Mouse (Mus musculus) liver, embryonic 11.5 days (tissue): ENCODE data around the gene Shroom1. TPM values are rescaled to one million over a fixed set of nuclear protein-coding genes. Genes with fewer than 3 reads are reported as not detected.
A peak's percentile ranks its signal among the peaks of the same experiment; 100 is the strongest.

ENCODE experiments used
- ATAC-seq: fragments of 200-750 bp; cut with Nextera tagmentation; replicated peaks from 2 replicates; pipeline ENCODE4 v1.8.0; 2017; ENCODE audit warnings: moderate number of reproducible peaks, mild to moderate bottlenecking, moderate TSS enrichment, moderate library complexity; ENCODE audit not compliant: low FRiP score
- DNase-seq: peaks from one replicate; pipeline ENCODE4 v3.0.0-alpha.2; 2017; ENCODE audit warnings: low spot score
- H3K27ac ChIP-seq: fragments of 300-500 bp; sonication (generic); 2 replicates; pipeline ENCODE4 v1.5.1; 2014; ENCODE audit warnings: mild to moderate bottlenecking, low read depth, low read length, control low read depth
- H3K27me3 ChIP-seq: fragments of 300-500 bp; sonication (generic); replicated peaks from 2 replicates; pipeline ENCODE4 v1.6.1; 2014; ENCODE audit warnings: low read length, mixed read lengths; ENCODE audit not compliant: control insufficient read depth, insufficient read depth
- H3K36me3 ChIP-seq: fragments of 300-500 bp; sonication (generic); 2 replicates; pipeline ENCODE4 v1.6.1; 2014; ENCODE audit warnings: mild to moderate bottlenecking, low read length, moderate library complexity, mixed read lengths; ENCODE audit not compliant: control insufficient read depth, insufficient read depth
- H3K4me1 ChIP-seq: fragments of 300-500 bp; sonication (generic); replicated peaks from 2 replicates; pipeline ENCODE4 v1.6.1; 2014; ENCODE audit warnings: low read length, mixed read lengths; ENCODE audit not compliant: control insufficient read depth, insufficient read depth
- H3K4me2 ChIP-seq: fragments of 300-500 bp; sonication (generic); 2 replicates; pipeline ENCODE4 v1.6.1; 2014; ENCODE audit warnings: mild to moderate bottlenecking, control low read depth, moderate library complexity
- H3K4me3 ChIP-seq: fragments of 300-500 bp; sonication (generic); 2 replicates; pipeline ENCODE4 v1.5.1; 2014; ENCODE audit warnings: low read depth, low read length, control low read depth
- H3K9ac ChIP-seq: fragments of 300-500 bp; sonication (generic); 2 replicates; pipeline ENCODE4 v1.6.1; 2014; ENCODE audit warnings: low read depth, low read length, control low read depth
- H3K9me3 ChIP-seq: fragments of 300-500 bp; sonication (generic); 2 replicates; pipeline ENCODE4 v1.6.1; 2016; ENCODE audit warnings: low read length, inconsistent platforms, mixed read lengths; ENCODE audit not compliant: control insufficient read depth
- WGBS: fragments of 180-500 bp; shearing (Covaris S2); extraction: QIAGEN DNeasy Blood & Tissue Kit; methylation state at CpG from one replicate; pipeline ENCODE4 v1.1.7; 2014; 5-methylcytosine and 5-hydroxymethylcytosine counted together
- polyA plus RNA-seq: library from polyadenylated mRNA; unstranded; fragments of >200 nt; fragmentation: Nextera tagmentation; extraction: Ambion mirVana; gene quantifications from 2 replicates; pipeline ENCODE4 v1.2.1, GENCODE M21; 2014

Gene Shroom1
- polyA plus RNA-seq, 1 experiment from 2014 or later: 2.6 TPM

- 2% methylated on average over 62 of the region's 62 CpGs for WGBS
- peak; percentile 56 for DNase-seq
- Histone ChIP-seq H3K27ac (no peak overlapping the region), H3K4me2 (peak overlapping the region; percentile 92), H3K9me3 (no peaks in the 10 kb centered on the region), H3K27me3 (peaks cover 54% of the 10 kb centered on the region), H3K4me1 (peaks cover 33% of the 10 kb centered on the region), H3K4me3 (peak overlapping the region; percentile 62), H3K36me3 (no peaks in the 10 kb centered on the region), H3K9ac (peak overlapping the region; percentile 10)
- ATAC-seq: no peak
Observed at GRCm38 (mm10) chr11:53479171-53479782, 22.3 kb downstream of the Shroom1 start.

- peak within 1 kb of the TSS; percentile 40; the same call in 1 of the 2 replicates for H3K27ac ChIP-seq
- ATAC-seq (0 out of 2 replicates have a peak, but pooled peaks have one; percentile 22), DNase-seq (peak; percentile 59)
- peak within 1 kb of the TSS; percentile 92 for H3K4me2 ChIP-seq
- no peaks in the 10 kb centered on the region for H3K9me3 ChIP-seq
- H3K4me3 ChIP-seq: peak within 1 kb of the TSS; percentile 62
- 3% methylated on average over 40 of the region's 40 CpGs for WGBS
- H3K27me3 ChIP-seq: peaks cover 49% of the 10 kb centered on the region
- no peaks in the 10 kb centered on the region for H3K36me3 ChIP-seq
- peaks cover 33% of the 10 kb centered on the region for H3K4me1 ChIP-seq
- H3K9ac ChIP-seq: peak within 1 kb of the TSS; percentile 10
Observed at GRCm38 (mm10) chr11:53479783-53480301, 22.8 kb downstream of the Shroom1 start, which contains the start of the genes Gm9945 and Sowaha. Gene Gm9945, plus strand, starts transcription at chr11:53480166. Gene Sowaha, minus strand, starts transcription at chr11:53480274.

GRCm38 (mm10) chr11:53481088-53481730, 24.2 kb downstream of the Shroom1 start:
- peak overlapping the region; percentile 92 for H3K4me2 ChIP-seq
- H3K4me3 ChIP-seq: no peak overlapping the region
- H3K27me3 ChIP-seq: peaks cover 37% of the 10 kb centered on the region
- peak overlapping the region; percentile 77 for H3K27ac ChIP-seq
- peak overlapping the region; percentile 13; the same call in 1 of the 2 replicates for H3K9ac ChIP-seq
- WGBS: 48% methylated on average over 4 of the region's 4 CpGs
- no peaks in the 10 kb centered on the region for H3K9me3 ChIP-seq
- no peaks in the 10 kb centered on the region for H3K36me3 ChIP-seq
- DNase-seq: no peak
- peak; percentile 83 for ATAC-seq
- peaks cover 33% of the 10 kb centered on the region for H3K4me1 ChIP-seq

- Histone ChIP-seq H3K36me3 (no peaks in the 10 kb centered on the region), H3K4me1 (peaks cover 38% of the 10 kb centered on the region), H3K9ac (peak overlapping the region; percentile 52), H3K27me3 (peaks cover 34% of the 10 kb centered on the region), H3K4me2 (peak overlapping the region; percentile 55), H3K9me3 (no peaks in the 10 kb centered on the region), H3K27ac (peak overlapping the region; percentile 90), H3K4me3 (no peak overlapping the region)
- no peak for DNase-seq
- ATAC-seq: peak; percentile 82
- WGBS: 32% methylated on average over 9 of the region's 9 CpGs
Observed at GRCm38 (mm10) chr11:53483159-53483891, 26.3 kb downstream of the Shroom1 start.

DNA sequence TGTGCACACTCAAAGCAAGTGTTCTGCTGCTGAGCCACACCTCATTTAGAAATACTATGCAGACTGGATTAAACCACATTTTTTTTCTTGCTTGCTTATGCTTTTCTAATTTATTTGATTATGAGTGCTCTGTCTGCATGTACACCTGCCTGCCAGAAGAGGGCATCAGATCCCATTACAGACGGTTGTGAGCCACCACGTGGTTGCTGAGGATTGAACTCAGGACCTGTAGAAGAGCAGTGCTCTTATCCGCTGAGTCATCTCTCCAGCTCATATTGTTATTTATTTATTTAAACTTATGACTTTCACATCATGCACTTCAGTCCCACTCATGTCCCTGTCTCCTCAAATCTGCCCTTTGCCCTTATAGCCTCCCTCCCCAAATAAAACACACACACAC, 28.7 kb downstream of the Shroom1 start:
- no peak overlapping the region for H3K9ac ChIP-seq
- no peaks in the 10 kb centered on the region for H3K36me3 ChIP-seq
- no peaks in the 10 kb centered on the region for H3K9me3 ChIP-seq
- H3K27me3 ChIP-seq: peaks cover 13% of the 10 kb centered on the region
- no peak overlapping the region for H3K27ac ChIP-seq
- no peak overlapping the region for H3K4me2 ChIP-seq
- DNase-seq (no peak), ATAC-seq (no peak)
- peaks cover 20% of the 10 kb centered on the region for H3K4me1 ChIP-seq
- WGBS: 37% methylated on average over 3 of the region's 3 CpGs
- no peak overlapping the region for H3K4me3 ChIP-seq

DNA sequence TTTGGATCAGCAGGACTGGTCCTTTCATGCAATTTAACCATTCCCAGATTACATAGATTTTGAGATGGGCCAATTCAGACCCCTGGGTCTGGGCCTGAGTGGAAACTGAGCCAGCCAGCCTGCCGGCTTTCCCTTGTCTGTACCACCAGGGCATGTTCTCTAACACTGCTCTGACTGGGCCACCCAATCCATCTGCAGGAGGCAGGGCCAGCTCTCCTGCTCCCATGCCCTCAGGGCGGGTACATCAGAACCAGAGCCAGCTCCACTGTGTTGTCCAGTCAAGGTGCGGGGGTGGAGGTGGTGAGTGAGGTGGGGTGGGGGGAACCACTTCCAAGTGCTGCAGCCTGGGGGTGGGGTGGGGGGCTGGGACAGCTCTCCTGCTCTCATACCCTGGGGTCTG, 29.3 kb downstream of the Shroom1 start:
- Histone ChIP-seq H3K4me3 (no peak overlapping the region), H3K36me3 (no peaks in the 10 kb centered on the region), H3K4me1 (peaks cover 20% of the 10 kb centered on the region), H3K9me3 (no peaks in the 10 kb centered on the region), H3K27me3 (peaks cover 13% of the 10 kb centered on the region), H3K9ac (no peak overlapping the region), H3K27ac (no peak overlapping the region), H3K4me2 (no peak overlapping the region)
- DNase-seq: no peak
- no peak for ATAC-seq
- 79% methylated on average over 3 of the region's 3 CpGs for WGBS

GRCm38 (mm10) chr11:53486822-53487594, 30.0 kb downstream of the Shroom1 start:
- Histone ChIP-seq H3K9ac (no peak overlapping the region), H3K36me3 (no peaks in the 10 kb centered on the region), H3K4me3 (peak overlapping the region; percentile 10; the same call in 1 of the 2 replicates), H3K4me2 (peak overlapping the region; percentile 56), H3K9me3 (no peaks in the 10 kb centered on the region), H3K27ac (no peak overlapping the region), H3K27me3 (peaks cover 13% of the 10 kb centered on the region), H3K4me1 (peaks cover 19% of the 10 kb centered on the region)
- no peak for DNase-seq
- 13% methylated on average over 27 of the region's 27 CpGs for WGBS
- ATAC-seq: no peak; the same call in 1 of the 2 replicates

DNA sequence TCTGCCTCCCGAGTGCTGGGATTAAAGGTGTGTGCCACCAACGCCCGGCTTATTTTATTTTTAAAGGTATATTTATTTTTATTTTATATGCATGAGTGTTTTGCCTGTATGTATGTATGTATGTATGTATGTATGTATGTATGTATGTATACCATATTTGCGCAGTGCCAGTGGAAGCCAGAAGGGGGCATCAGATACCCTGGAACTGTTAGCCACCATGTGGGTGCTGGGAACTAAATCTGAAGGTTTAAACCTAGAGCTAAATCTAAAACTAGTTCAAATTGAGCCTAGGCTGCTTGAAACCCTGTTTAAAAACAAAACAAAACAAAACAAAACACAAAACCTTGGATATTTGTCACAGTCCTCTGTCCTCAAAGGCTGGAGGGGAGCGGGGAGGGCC, 32.0 kb downstream of the Shroom1 start:
- Histone ChIP-seq H3K36me3 (no peaks in the 10 kb centered on the region), H3K4me1 (peaks cover 12% of the 10 kb centered on the region), H3K9me3 (no peaks in the 10 kb centered on the region), H3K4me3 (no peak overlapping the region), H3K9ac (no peak overlapping the region), H3K4me2 (no peak overlapping the region), H3K27me3 (peaks cover 13% of the 10 kb centered on the region), H3K27ac (no peak overlapping the region)
- DNase-seq (no peak), ATAC-seq (no peak)
- WGBS: 96% methylated on average over 5 of the region's 5 CpGs
